In the genomic region with DNA sequence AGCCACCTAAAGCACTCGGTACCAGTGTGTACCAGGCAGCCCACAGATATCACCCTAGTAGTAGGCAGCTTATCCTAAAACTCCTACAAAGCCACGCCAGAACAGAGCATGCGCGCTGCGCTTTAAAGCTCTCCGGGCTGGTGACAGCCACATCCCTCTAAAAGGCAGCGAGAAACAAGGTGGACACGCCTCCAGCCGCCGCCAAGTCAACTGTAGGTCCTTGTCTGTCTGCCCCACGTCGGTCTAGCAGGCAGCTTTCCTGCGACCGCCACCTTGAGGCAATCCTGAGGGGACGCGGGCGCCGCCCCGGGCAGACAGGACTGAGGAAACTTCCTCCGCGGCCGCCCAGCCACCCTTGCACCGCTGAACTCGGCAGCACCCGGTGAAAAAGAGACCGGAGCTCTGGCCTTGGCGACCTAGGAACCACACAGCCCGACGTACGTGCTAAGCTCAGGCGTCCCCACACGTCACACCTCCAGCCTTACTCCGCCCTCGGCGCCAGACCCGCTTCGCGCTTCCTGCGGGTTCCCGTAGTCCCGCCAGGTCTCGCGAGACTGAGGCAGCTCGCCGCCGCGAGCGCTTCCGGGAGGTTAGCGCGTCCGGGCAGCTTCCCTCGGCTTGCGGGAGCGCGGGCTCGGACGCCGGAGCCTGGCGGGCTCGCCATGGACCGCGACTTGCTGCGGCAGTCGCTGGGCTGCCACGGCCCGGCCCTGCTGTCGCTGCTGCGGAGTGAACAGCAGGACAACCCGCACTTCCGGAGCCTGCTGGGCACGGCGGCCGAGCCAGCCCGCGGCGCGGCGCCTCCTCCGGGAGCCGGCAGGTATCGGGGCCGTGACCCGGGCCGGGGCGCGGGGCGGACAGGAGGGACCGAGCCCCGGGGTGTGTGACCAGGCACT, we compare ENCODE assay signal across 7 mouse cellular contexts. TPM values are rescaled to one million over a fixed set of nuclear protein-coding genes. Genes with fewer than 3 reads are reported as not detected.
DNase-seq lines count a peak whose midpoint lies in the region; ATAC-seq lines count a peak whose summit lies in the region.

A gene (plus strand): TSS at position 216 of the 896 bp plus-strand sequence.

- intact Hi-C loops in gastrocnemius, postnatal 36 days (cut with DNase I) = loop anchor here (10.0 kb wide), 1 partner anchor 285 kb away; a partner anchor contains a TSS
- intact Hi-C loops in left cerebral cortex, postnatal 25 days (cut with DNase I) = no loop called here

- H3K9me3 ChIP-seq in intestine, embryonic 15.5 days = no peaks in the 10 kb centered on the region
- H3K9me3 ChIP-seq in midbrain, embryonic 10.5 days (replicated peaks) = no peaks in the 10 kb centered on the region

- 0 out of 2 replicates have a peak, but pooled peaks cover 5% of the 10 kb centered on the region for H3K36me3 ChIP-seq in intestine, embryonic 15.5 days
- peaks cover 20% of the 10 kb centered on the region for H3K36me3 ChIP-seq in midbrain, embryonic 10.5 days

- peak; percentile 99 for ATAC-seq in intestine, embryonic 15.5 days

- no peaks in the 10 kb centered on the region for H3K27me3 ChIP-seq in intestine, embryonic 15.5 days (replicated peaks)
- no peaks in the 10 kb centered on the region for H3K27me3 ChIP-seq in midbrain, embryonic 10.5 days (ENCODE audit: low read depth, poor library complexity, severe bottlenecking)

- H3K4me2 ChIP-seq in intestine, embryonic 15.5 days (replicated peaks) = peak within 1 kb of the TSS; percentile 63

- H3K4me1 ChIP-seq in intestine, embryonic 15.5 days (replicated peaks) = no peaks in the 10 kb centered on the region
- H3K4me1 ChIP-seq in midbrain, embryonic 10.5 days = peaks cover 11% of the 10 kb centered on the region

- peak within 1 kb of the TSS; percentile 91 for H3K4me3 ChIP-seq in intestine, embryonic 15.5 days (replicated peaks)
- H3K4me3 ChIP-seq in midbrain, embryonic 10.5 days = peak within 1 kb of the TSS; percentile 87

- under 1% methylated on average over 90 of the region's 90 CpGs for WGBS in intestine, embryonic 15.5 days
- WGBS in midbrain, embryonic 10.5 days = under 1% methylated on average over 90 of the region's 90 CpGs

- H3K27ac ChIP-seq in intestine, embryonic 15.5 days = peak within 1 kb of the TSS; percentile 100
- H3K27ac ChIP-seq in midbrain, embryonic 10.5 days (replicated peaks) = peak within 1 kb of the TSS; percentile 95

- H3K9ac ChIP-seq in intestine, embryonic 15.5 days = peak within 1 kb of the TSS; percentile 89

- peak; percentile 99 for DNase-seq in adrenal gland, adult 2 months
- DNase-seq in embryo, embryonic 11.5 days (ENCODE audit: low read depth, low spot score) = peak; percentile 94
- peak; percentile 96 to 97 for DNase-seq in gastrocnemius, postnatal 36 days
- DNase-seq in left cerebral cortex, postnatal 25 days (ENCODE audit: low spot score in 2 of 2) = peak; percentile 98
- peak; percentile 97 for DNase-seq in midbrain, embryonic 10.5 days (ENCODE audit: low spot score)
- DNase-seq in right cerebral cortex, postnatal 4 days = peak; percentile 96

RNA-seq across cellular contexts. Expression of the gene that starts here (rescaled TPM):
- total RNA-seq in adrenal gland, adult 2 months (2021) = 10 to 100 TPM; 33.7 to 37.2 TPM
- 68.9 and 76.9 TPM in 2 replicates for polyA plus RNA-seq in adrenal gland, adult 2 months (2012; rRNA removed)
- 10 to 100 TPM in 1 of 2 experiments, 1 to 10 TPM in 1; 9.1 to 11.3 TPM for total RNA-seq in gastrocnemius, postnatal 36 days (2021)
- 49.2 and 60.3 TPM in 2 replicates for polyA plus RNA-seq in intestine, embryonic 15.5 days (2015; fragmentation: Nextera tagmentation; extraction: Ambion mirVana)
- 10 to 100 TPM; 75.5 to 84.9 TPM for total RNA-seq in left cerebral cortex, postnatal 25 days (2021)
- polyA plus RNA-seq in midbrain, embryonic 10.5 days (2016; fragmentation: Nextera tagmentation; extraction: Ambion mirVana) = 55.8 and 56.8 TPM in 2 replicates

Comparison
In these comparisons a context has a peak if more than half of its experiments do, and no peak if none do; other contexts are left out.
1. Peak in every context shown above with its lines: DNase-seq, ATAC-seq, H3K4me3 ChIP-seq and H3K27ac ChIP-seq.